Mouse (Mus musculus): ENCODE results near the gene Tbc1d1. TPM values are rescaled to one million over a fixed set of nuclear protein-coding genes. Genes with fewer than 3 reads are reported as not detected.

Gene Tbc1d1
- polyA plus RNA-seq, 1 experiment: 41.8 TPM

DNA sequence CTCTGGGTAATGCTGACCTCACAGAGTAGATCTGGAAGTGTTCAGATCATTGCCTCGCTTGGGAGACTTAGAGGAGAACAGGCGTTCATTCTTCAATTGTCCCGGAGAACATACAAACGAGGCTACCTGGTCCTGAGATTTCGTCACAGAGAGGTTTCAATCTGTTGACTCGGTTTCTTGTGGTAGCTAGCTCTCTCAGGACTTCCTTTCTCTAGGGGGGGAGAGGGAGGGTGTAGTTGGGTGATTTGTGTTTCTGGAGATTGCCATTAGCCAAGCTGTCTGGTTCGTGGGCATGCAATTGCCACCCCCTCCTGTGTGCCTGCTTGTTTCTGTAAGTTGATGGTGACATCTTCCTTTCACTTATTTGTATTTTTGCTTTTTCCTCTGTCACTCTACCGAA, 221.6 kb downstream of the Tbc1d1 start:
- Histone ChIP-seq H3K4me3 (no peak overlapping the region), H3K36me3 (ENCODE audit: control insufficient read depth, insufficient read depth) (no peaks in the 10 kb centered on the region), H3K4me2 (ENCODE audit: low read depth) (no peak overlapping the region), H3K79me2 (ENCODE audit: control insufficient read depth, insufficient read depth) (no peaks in the 10 kb centered on the region), H3K27me3 (ENCODE audit: control insufficient read depth, insufficient read depth, insufficient read length) (no peaks in the 10 kb centered on the region), H3ac (ENCODE audit: control insufficient read depth, insufficient read length) (no peak overlapping the region)
- TF ChIP-seq MYOG (IDR thresholded peaks at IDR 0.05; ENCODE audit: control insufficient read depth in 1 of 3, insufficient read depth in 1 of 3, insufficient read length in 2 of 3, low read depth in 2 of 3) (no peak), CEBPB (IDR thresholded peaks at IDR 0.05; ENCODE audit: insufficient read depth, poor library complexity, severe bottlenecking) (no peak), REST (IDR thresholded peaks at IDR 0.05; ENCODE audit: insufficient read depth, insufficient read length) (no peak), MAX (IDR thresholded peaks at IDR 0.05; ENCODE audit: low read depth) (no peak), POLR2AphosphoS2 (IDR thresholded peaks at IDR 0.05; ENCODE audit: insufficient read length, low read depth) (no peak), POLR2A (IDR thresholded peaks at IDR 0.05; ENCODE audit: insufficient read length, low read depth) (no peak), TCF3 (IDR thresholded peaks at IDR 0.05; ENCODE audit: insufficient read length, low read depth) (no peak), USF1 (IDR thresholded peaks at IDR 0.05; ENCODE audit: low read depth) (no peak), MYOD1 (IDR thresholded peaks at IDR 0.05; ENCODE audit: control insufficient read depth in 1 of 3, insufficient read length in 2 of 3, low read depth in 2 of 3) (no peak), TCF12 (IDR thresholded peaks at IDR 0.05; ENCODE audit: insufficient read depth, poor library complexity, severe bottlenecking) (no peak), SRF (IDR thresholded peaks at IDR 0.05; ENCODE audit: control insufficient read depth, insufficient read length, low read depth) (no peak)

DNA sequence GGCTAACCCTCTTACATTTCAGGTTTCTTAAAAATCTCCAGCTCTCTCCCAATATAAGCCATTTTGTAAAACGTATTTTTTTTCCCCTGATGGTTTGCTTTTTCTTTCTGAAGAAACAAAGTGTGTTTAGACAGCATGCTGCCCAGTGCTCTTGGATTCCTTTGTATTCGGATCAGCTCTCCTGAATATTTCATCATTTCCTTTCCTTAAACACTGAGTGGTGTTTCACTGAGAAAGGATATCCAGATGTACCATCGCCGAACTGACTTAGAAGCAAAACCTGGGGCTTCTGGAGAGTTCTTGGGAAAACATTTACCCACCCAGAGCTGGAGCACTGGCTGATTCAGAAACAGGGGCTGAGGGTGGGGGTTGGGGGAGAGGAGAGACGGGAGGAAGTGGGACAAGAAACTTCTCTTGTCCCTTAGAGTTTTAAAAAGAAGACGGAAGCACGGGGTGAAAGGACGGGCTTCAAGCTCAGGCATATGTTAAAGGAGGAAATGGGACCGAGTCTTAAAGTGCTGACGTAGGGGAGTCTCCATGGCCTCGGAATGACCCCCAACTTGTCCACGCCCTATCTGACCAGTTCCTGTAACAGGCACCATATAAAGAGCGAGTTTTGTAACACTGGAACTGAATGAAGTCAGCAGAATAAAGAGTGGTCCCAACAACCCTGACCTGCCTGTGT, 222.6 kb downstream of the Tbc1d1 start:
- H3K4me2 ChIP-seq (ENCODE audit: low read depth): peak overlapping the region; percentile 31

DNA sequence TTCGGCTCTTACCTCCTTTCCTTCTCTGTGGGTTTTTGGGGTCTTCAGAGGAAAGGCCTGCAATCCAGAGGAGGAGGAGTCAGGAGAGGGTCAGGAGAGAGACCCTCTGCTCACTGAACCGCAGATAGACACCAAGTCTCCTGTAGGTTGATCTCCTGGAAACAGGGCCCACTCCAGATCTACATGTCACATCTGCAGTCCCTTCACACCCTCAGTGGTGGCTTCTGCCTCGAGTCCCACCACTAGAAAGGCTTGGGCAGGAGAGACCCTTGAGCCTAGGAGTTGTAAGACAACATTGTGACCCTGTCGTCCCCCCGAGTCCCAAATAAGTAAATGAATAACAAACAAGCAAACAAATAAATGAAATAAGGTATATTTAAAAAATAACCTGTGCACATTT, 223.7 kb downstream of the Tbc1d1 start:
- Histone ChIP-seq H3K4me3 (no peak overlapping the region), H3K27me3 (ENCODE audit: control insufficient read depth, insufficient read depth, insufficient read length) (no peaks in the 10 kb centered on the region), H3K36me3 (ENCODE audit: control insufficient read depth, insufficient read depth) (no peaks in the 10 kb centered on the region), H3ac (ENCODE audit: control insufficient read depth, insufficient read length) (no peak overlapping the region), H3K4me2 (ENCODE audit: low read depth) (no peak overlapping the region), H3K79me2 (ENCODE audit: control insufficient read depth, insufficient read depth) (no peaks in the 10 kb centered on the region)
- TF ChIP-seq POLR2A (IDR thresholded peaks at IDR 0.05; ENCODE audit: insufficient read length, low read depth): no peak
- TF ChIP-seq REST (IDR thresholded peaks at IDR 0.05; ENCODE audit: insufficient read depth, insufficient read length): no peak
- TF ChIP-seq USF1 (IDR thresholded peaks at IDR 0.05; ENCODE audit: low read depth): no peak
- TF ChIP-seq TCF12 (IDR thresholded peaks at IDR 0.05; ENCODE audit: insufficient read depth, poor library complexity, severe bottlenecking): no peak
- TF ChIP-seq CEBPB (IDR thresholded peaks at IDR 0.05; ENCODE audit: insufficient read depth, poor library complexity, severe bottlenecking): no peak
- no peak for TF ChIP-seq MYOD1 (IDR thresholded peaks at IDR 0.05; ENCODE audit: control insufficient read depth in 1 of 3, insufficient read length in 2 of 3, low read depth in 2 of 3)
- TF ChIP-seq SRF (IDR thresholded peaks at IDR 0.05; ENCODE audit: control insufficient read depth, insufficient read length, low read depth): no peak

More for the DNA sequence above, 222.6 kb downstream of the Tbc1d1 start:
- Histone ChIP-seq H3K79me2 (ENCODE audit: control insufficient read depth, insufficient read depth) (no peaks in the 10 kb centered on the region), H3K4me3 (no peak overlapping the region), H3K27me3 (ENCODE audit: control insufficient read depth, insufficient read depth, insufficient read length) (no peaks in the 10 kb centered on the region), H3K36me3 (ENCODE audit: control insufficient read depth, insufficient read depth) (no peaks in the 10 kb centered on the region), H3ac (ENCODE audit: control insufficient read depth, insufficient read length) (no peak overlapping the region)
- TF ChIP-seq USF1 (IDR thresholded peaks at IDR 0.05; ENCODE audit: low read depth) (no peak), TCF3 (IDR thresholded peaks at IDR 0.05; ENCODE audit: insufficient read length, low read depth) (no peak), MYOD1 (IDR thresholded peaks at IDR 0.05; ENCODE audit: control insufficient read depth in 1 of 3, insufficient read length in 2 of 3, low read depth in 2 of 3) (no peak), TCF12 (IDR thresholded peaks at IDR 0.05; ENCODE audit: insufficient read depth, poor library complexity, severe bottlenecking) (no peak), POLR2AphosphoS2 (IDR thresholded peaks at IDR 0.05; ENCODE audit: insufficient read length, low read depth) (no peak), POLR2A (IDR thresholded peaks at IDR 0.05; ENCODE audit: insufficient read length, low read depth) (no peak)

DNA sequence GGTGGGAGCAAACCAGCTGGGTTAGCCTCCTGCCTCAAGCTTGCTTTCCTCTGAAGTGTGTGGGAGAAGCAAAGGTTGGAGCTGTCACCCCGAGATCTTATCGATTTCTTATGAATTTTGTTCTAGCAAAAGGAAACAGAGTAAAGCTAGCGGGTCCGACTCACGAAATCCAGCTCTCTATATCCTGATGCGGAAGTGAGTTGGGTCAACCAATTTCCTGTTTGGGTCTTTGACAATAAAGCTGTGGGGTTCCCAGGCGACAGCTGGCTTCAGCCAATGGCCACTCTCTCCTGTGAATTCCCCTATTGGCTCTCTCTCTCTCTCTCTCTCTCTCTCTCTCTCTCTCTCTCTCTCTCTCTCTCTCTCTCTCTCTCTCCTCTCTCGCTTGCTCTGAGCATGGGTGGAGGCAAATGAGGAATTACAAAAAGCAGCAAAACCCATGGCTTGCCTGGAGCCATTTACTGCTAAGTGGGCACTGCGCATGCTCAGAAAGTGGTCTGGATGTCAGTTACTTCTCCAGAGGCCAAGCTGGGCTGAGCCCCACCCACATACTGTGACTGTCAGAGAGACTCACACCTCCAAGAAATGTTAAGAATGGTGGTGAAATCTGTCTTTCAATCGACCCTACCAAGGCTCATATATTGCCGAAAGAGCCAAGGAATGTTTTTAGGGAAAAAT, 224.7 kb downstream of the Tbc1d1 start:
- H3K36me3 ChIP-seq (ENCODE audit: control insufficient read depth, insufficient read depth): no peaks in the 10 kb centered on the region
- no peaks in the 10 kb centered on the region for H3K79me2 ChIP-seq (ENCODE audit: control insufficient read depth, insufficient read depth)
- TF ChIP-seq SRF (IDR thresholded peaks at IDR 0.05; ENCODE audit: control insufficient read depth, insufficient read length, low read depth) (no peak), CEBPB (IDR thresholded peaks at IDR 0.05; ENCODE audit: insufficient read depth, poor library complexity, severe bottlenecking) (no peak), MAX (IDR thresholded peaks at IDR 0.05; ENCODE audit: low read depth) (no peak), USF1 (IDR thresholded peaks at IDR 0.05; ENCODE audit: low read depth) (no peak), POLR2AphosphoS2 (IDR thresholded peaks at IDR 0.05; ENCODE audit: insufficient read length, low read depth) (no peak), TCF12 (IDR thresholded peaks at IDR 0.05; ENCODE audit: insufficient read depth, poor library complexity, severe bottlenecking) (no peak), REST (IDR thresholded peaks at IDR 0.05; ENCODE audit: insufficient read depth, insufficient read length) (no peak), POLR2A (IDR thresholded peaks at IDR 0.05; ENCODE audit: insufficient read length, low read depth) (no peak), TCF3 (IDR thresholded peaks at IDR 0.05; ENCODE audit: insufficient read length, low read depth) (no peak), MYOG (IDR thresholded peaks at IDR 0.05; ENCODE audit: control insufficient read depth in 1 of 3, insufficient read depth in 1 of 3, insufficient read length in 2 of 3, low read depth in 2 of 3) (no peak), MYOD1 (IDR thresholded peaks at IDR 0.05; ENCODE audit: control insufficient read depth in 1 of 3, insufficient read length in 2 of 3, low read depth in 2 of 3) (no peak), E2F4 (IDR thresholded peaks at IDR 0.05; ENCODE audit: insufficient read depth) (no peak)
- H3ac ChIP-seq (ENCODE audit: control insufficient read depth, insufficient read length): no peak overlapping the region
- no peak overlapping the region for H3K4me3 ChIP-seq
- no peak overlapping the region for H3K4me2 ChIP-seq (ENCODE audit: low read depth)
- H3K27me3 ChIP-seq (ENCODE audit: control insufficient read depth, insufficient read depth, insufficient read length): no peaks in the 10 kb centered on the region

Measured in myocyte (in vitro differentiated cells).